Mouse (Mus musculus): ENCODE measurements around the gene Hectd1. TPM values are rescaled to one million over a fixed set of nuclear protein-coding genes. Genes with fewer than 3 reads are reported as not detected.

Gene Hectd1
- total RNA-seq, 2 experiments from 2014 or later, result 79.2 to 97.2 TPM

DNA sequence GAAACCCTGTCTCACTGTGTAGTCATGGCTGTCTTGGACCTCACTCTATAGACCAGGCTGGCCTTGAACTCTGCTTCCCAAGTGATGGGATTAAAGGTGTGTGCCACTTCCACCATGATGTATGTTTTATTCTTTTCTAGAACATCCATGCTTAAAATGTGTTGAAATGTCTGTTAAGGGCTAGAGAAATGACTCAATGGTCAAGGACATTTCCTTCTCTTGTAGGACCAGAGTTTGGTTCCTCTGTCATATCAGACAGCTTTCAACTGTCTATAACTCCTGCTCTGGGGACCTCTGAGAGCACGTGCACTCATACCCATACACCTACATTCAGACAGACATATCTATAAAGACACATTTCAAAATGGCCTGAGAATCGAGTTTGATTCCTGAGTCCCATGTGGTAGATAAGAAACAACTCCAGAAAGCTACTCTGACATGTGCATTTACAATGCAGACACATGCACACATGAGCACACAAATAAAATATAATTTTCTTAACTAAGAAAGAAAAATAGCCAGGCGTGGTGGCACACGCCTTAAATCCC, 9.3 kb downstream of the Hectd1 start:
- no peak for DNase-seq
- intact Hi-C loops (cut with DNase I; ENCODE audit: low total_unique reads), result loop anchor here (10.0 kb wide), 1 partner anchor 75 kb away; no protein-coding TSS in a partner anchor

DNA sequence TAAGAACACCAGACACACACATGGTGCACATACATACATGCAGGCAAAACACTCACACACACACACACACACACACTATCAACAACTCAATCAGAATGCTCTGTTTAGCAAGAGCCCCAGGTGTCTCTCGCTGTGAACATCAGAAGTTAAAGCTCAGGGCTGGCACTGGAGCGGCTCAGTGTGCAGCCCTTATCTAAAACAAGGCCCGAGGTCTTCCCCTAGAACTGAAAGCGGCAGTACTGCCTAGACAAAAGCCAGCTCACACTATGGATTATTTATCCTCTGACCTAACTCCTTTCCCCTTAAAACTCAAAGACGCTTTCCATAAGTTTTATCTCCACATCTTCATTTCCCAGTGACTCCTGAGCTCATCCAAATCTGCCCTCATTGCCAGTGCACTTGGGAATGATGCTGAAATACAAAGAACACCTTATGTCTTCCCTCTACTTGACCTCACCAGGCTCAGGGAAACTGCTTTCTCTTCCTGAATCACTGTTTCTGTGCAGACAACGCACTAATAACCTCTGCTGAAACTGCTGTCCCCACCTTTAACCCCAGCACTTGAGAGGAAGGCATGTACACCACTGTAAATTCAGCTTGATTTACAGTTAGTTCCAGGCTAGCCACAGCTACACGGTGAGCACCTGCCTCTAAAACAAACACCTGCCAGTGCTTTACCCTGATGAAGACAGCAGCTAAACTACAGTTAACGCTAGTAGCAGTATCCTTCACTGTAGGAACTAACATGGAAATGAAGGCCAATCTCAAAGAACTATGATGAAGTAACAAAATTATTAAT, 11.3 kb downstream of the Hectd1 start:
- no peak for DNase-seq
- intact Hi-C loops (cut with DNase I; ENCODE audit: low total_unique reads), result no loop called here

DNA sequence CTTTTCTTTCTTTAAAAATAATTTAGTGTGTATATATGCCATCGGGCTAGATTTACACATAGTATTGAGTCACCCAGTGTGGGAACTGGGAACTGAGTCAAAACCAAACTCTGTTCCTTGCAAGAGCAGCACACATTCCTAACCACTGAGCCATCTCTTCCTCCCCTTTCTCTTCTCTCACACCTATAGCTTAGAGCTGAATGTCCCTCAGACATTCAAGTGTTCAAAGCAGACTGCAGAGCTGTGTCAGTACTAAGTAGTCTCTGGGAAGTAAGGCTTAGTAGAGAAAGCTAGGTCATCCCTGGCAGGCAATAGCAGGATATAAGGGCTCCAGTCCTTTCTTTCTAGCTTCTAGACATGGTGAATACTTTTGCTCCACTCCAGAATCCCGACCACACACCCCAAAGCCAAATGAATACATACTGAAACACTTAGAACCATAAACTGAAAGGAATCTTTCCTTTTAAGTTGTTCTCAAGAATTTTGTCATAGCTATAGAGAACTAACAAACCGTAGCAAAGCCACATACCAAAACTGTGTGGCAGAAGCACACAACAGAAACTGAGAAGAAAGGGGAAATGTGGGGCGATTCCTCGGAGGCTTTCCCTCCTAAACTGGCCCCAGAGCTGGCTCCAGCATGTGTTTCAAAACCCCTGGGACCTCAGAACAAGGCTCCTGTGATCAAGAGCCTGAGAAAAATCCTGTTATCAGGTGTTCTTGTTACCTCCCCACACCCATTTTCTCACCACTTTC, 17.8 kb downstream of the Hectd1 start:
- no peak for DNase-seq
- intact Hi-C loops (cut with DNase I; ENCODE audit: low total_unique reads), result no loop called here

DNA sequence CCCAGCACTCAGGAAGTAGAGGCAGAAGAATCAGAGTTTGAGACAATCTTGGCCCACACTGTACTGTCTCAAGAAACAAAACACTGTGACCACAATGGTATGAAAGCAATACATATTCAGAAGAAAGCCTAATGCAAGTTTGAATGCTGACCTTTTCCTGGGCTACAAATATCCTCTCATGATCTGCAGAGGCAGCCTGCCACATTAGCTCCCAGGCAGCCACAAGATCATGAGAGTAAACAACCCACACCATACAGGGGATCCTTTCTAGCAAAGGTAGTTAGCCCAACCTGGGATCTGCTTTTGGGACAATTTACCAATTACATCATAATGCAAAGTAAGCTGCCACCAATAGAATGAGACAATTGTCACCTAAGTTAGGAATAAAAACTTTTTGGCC, 18.8 kb downstream of the Hectd1 start:
- DNase-seq, result no peak
- intact Hi-C loops (cut with DNase I; ENCODE audit: low total_unique reads), result no loop called here

DNA sequence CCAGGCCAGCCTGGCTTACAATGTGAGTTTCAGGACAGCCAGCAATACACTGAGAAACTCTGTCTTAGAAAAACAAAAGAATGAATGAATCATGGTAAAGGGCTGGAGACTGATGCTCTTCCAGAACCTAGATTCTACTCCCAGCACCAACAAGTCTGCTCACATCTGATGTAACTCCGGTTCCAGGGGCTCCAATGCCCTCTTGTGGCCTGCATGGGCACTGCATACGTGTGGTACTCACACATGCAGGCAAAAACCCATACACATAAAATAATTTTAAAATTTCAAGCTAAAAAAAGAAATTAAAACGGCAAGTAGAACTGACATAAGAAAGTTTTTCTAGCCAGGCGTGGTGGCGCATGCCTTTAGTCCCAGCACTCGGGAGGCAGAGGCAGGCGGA, 44.5 kb downstream of the Hectd1 start:
- intact Hi-C loops (cut with DNase I; ENCODE audit: low total_unique reads), result no loop called here
- DNase-seq, result no peak

DNA sequence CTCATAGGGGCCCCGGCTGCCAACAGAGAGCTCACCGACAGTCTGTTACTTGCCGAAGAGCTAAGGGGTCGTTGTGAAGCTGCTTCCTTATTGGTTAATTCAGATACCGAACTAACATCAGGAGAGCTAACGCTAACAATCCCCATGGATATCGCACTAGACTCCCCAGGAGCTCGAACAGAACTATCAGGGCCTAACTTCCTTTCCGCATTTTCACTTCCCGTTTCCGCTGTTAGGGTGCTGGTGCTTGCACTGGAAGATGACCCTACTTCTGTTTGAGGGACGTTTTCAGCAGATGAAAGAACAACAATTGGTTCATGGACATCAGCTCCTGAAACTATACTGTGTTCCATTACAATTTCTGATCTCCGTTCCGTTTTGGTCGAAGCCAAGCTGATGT, 60.6 kb downstream of the Hectd1 start:
- DNase-seq, result no peak
- intact Hi-C loops (cut with DNase I; ENCODE audit: low total_unique reads), result loop anchor here (10.0 kb wide), 1 partner anchor 374 kb away; no protein-coding TSS in a partner anchor

DNA sequence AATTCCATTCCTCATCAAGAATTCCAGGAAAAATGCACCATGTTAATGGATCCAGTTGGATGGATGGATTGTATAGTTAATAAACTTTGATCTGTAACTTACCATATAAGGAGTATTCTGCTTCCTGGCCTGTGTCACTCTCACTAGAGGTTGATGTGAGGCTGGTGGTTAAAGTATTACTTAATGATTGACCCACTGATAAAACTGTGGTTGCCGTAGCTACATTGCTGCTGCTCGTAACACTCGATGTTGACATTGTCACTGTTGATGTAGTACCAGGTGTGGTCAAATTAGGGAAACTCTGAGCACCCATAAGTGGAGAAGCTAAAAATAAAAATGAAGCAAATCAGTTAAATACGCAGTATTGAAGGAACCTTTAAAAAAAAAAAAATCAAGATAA, 61.9 kb downstream of the Hectd1 start:
- no peak for DNase-seq
- intact Hi-C loops (cut with DNase I; ENCODE audit: low total_unique reads), result loop anchor here (10.0 kb wide), 1 partner anchor 373 kb away; no protein-coding TSS in a partner anchor

DNA sequence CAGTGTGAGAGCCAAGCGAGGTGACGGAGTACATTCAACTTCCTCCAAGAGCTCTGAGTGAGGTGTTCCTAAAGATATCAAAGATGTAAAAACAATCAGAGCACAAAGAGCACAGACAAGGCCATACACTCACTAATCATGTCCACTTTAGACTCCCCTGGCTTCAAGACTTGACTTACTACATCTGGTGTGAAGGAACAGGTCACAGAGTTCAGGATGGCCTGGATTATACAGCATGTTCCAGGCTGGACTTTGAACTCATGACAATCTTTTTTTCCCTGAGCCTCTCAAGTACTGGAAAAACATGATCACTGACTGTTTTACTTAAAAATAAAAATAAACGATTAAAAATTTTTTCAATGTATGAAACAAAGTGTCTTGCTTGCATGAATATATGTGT, 70.0 kb downstream of the Hectd1 start:
- DNase-seq, result no peak
- intact Hi-C loops (cut with DNase I; ENCODE audit: low total_unique reads), result no loop called here

DNA sequence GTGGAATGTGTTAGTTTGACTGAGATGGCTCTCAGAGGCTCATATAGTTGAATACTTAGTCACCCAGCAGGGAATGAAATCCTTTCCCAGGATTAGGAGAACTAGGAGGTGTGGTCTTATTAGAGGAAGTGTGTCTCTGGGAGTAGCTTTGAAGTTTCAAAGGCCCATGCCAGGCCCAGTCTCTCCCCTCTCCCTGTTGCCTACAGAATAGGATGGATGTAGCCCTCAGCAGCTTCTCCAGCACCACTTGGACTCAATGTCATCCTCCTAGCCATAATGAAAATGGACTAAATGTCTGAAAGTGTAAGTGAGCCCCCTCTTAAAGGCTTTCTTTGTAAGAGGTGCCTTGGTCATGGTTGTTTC, 72.8 kb downstream of the Hectd1 start:
- no peak for DNase-seq
- intact Hi-C loops (cut with DNase I; ENCODE audit: low total_unique reads), result no loop called here

DNA sequence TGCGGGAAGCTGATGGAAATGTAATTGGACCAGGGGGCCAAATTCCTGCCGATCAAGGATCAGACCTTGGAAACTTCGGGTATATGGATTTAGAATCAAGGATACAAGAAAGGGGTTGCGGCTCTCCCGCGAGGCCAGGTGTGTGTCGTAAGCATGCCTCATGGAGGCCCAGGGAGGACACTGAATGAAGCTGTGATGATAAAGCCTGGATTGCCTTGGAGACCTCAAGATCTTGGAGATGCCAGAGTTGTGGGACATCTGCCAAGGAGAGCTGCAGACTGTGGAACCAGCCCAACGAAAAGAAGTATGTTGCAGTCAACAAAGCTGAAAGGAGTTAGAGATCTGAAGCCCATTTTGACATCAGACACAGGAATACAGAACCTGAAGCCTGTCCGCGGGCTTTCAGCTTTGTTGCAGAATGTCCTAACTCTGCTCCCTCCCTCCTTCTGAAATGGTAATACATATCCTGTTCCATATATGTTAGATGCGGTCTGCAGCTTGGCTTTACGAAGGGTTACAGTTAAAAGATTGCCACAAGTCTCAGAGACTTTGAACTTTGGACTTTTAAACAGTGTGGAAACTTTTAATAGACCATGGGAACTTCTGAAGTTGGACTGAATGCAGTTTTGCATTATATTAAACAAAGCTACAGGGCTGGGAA, 73.3 kb downstream of the Hectd1 start:
- intact Hi-C loops (cut with DNase I; ENCODE audit: low total_unique reads), result no loop called here
- DNase-seq, result no peak

DNA sequence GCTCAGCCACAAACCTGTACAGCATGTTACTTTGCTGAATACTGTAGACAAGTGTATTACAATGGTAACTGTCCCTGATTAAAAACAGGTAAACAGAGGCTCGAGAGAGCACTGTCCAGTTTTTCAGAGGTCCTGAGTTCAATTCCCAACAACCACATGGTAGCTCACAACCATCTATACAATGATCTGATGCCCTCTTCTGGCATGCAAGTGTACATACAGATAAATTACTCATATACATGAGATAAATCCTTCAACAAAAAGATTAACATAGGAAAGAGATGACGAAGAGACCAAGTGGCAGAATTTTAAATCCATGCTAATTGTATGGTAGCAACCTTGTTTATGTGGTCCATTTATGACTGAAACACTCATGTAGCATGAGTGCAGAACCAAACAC, 82.0 kb downstream of the Hectd1 start:
- intact Hi-C loops (cut with DNase I; ENCODE audit: low total_unique reads), result no loop called here
- no peak for DNase-seq

DNA sequence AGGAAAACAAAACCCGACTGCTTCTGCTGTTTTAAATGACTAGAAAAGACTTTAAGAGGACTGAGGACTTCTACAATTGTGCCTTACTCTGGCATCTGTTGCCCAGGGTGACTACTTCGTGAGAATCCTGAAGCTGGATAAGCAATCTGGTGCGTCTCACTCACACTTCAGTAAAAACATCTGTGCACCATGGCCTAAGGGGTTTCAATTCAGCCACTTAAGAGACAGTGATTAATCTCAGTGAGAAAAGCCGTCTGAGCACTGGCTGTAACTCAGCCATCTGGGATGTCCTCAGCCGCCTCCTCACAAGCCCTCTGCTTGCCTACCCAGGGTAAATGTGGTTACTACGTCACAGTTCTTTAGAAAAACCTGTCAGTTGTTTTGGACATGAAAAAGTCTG, 84.4 kb downstream of the Hectd1 start:
- DNase-seq, result no peak
- intact Hi-C loops (cut with DNase I; ENCODE audit: low total_unique reads), result loop anchor here (5.0 kb wide), 1 partner anchor 83 kb away; no protein-coding TSS in a partner anchor

DNA sequence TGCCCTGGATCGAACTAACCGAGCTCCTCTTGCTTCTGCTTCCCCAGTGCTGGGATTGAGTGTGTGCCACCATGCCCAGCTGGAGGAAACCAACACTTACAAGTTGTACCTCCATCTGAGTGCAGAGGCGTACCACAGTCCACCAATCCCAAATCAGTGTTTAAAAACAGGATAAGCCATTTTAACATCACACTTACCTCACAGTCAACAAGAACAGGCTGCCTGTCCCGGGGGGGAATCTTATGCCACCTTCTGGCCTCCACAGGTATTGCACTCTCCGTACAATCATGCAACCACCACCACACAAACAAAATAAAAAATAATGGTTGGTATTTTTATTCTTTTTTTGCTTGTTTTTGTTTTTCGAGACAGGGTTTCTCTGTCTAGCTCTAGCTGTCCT, 87.6 kb downstream of the Hectd1 start:
- intact Hi-C loops (cut with DNase I; ENCODE audit: low total_unique reads), result loop anchor here (2.0 to 5.0 kb wide), 2 partner anchors 45 to 79 kb away; no protein-coding TSS in a partner anchor
- DNase-seq, result peak; percentile 45

DNA sequence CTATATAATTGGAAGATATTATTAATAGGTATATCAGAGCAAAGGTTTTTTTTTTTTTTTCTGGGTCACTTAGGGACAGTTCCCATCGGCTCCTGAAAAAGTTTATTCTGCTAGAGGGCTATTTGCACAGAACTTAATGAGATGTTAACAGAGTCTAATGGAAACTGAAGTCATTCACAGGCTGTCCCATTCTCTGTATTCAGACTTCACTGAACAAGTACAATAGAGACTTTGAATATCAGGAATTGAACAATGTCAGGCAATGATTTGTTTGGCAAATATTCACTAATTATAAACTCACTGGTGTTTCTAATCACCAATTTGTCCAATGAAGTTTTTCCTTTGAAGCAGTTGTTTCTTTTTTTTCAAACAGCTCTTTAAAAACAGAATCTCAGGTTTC, 92.5 kb downstream of the Hectd1 start:
- intact Hi-C loops (cut with DNase I; ENCODE audit: low total_unique reads), result no loop called here
- no peak for DNase-seq

DNA sequence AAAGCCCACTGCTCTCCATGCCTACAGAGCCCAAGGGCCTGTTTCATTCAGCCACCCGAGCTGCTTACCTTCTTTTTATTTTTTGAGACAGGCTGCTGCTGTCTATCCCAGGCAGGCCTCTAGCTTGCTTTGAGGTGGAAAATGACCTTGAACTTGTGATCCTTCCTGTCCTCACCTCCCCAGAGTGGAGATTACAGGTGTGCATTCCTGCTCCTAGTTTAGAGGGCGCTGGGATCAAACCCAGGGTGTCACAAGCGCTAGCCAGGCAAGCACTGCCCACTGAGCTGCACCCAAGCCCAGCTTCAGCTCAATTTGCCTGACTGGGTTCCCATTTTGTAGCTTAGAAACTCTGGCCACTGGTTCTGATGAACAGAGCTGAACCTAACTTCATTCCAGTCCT, 93.0 kb downstream of the Hectd1 start:
- intact Hi-C loops (cut with DNase I; ENCODE audit: low total_unique reads), result no loop called here
- no peak for DNase-seq

DNA sequence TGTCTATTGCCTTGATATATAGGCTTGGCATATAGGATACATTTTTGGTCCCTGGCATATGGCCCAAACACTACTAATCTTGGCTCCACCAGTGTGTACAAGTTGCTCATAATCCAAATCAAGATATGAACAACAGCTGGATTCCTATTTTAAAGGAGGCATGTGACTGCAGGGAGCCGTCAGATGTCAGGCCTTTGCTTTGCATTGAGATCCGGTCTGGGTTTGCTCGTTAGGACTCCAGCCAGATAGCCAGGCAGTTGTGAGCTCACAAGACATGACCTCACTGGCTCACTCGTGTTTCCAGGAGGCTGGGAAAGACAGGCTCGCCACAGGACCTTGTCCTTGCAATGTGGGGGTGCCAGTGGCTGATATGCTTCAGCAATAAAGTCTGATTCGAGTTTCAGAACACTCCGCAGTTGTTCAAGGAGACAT, 93.5 kb downstream of the Hectd1 start:
- intact Hi-C loops (cut with DNase I; ENCODE audit: low total_unique reads), result no loop called here
- no peak for DNase-seq

DNA sequence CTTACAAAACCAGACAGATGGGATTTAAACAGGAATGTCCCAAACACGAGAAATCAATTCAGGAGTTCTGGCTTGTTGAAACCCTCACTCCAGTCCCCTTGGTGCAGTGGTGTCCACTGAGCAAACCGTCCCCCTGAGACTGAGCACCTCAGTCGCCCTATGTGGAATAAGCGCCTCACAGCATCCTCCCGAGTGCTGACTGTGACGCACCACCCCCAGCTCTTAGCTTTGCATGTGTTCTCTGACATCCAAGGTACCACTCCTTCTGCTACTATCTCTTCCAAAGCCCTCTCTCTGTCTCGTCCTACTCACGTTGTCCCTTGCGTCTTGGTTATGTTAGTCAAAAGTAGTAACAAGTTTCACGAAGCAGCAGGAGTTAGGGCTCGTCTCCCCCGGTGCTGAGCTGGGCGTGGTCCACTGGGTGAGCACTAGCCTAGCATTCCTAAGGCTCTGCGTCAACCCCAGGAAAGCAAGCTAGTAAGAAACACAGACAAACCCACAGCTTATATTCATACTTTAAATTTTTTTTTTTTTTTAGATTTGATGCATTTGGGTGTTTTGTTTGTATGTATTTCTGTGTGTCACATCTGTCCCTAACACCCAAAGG, 94.6 kb downstream of the Hectd1 start:
- intact Hi-C loops (cut with DNase I; ENCODE audit: low total_unique reads), result loop anchor here (5.0 kb wide), 2 partner anchors 37 to 62 kb away; no protein-coding TSS in a partner anchor
- DNase-seq, result no peak

DNA sequence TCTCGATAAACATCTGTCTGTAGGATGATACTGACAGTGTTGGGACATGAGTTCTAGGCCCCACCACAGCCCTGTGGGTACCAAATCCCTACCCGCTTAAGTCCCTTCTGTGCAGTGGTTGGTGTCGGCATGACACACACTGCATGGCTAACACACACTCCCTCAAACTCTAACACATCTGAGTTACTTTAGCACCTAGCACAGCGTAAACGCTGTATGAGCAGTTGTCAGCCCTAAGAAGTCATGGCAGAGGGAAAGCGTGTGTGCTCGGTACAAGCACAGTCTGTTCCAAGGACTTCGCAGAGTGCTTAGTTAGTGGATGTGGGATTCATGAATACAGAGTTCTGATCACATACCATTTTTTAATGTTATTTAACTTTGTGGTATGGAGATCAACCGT, 99.5 kb downstream of the Hectd1 start:
- intact Hi-C loops (cut with DNase I; ENCODE audit: low total_unique reads), result loop anchor here (5.0 kb wide), 2 partner anchors 33 to 58 kb away; no protein-coding TSS in a partner anchor

DNA sequence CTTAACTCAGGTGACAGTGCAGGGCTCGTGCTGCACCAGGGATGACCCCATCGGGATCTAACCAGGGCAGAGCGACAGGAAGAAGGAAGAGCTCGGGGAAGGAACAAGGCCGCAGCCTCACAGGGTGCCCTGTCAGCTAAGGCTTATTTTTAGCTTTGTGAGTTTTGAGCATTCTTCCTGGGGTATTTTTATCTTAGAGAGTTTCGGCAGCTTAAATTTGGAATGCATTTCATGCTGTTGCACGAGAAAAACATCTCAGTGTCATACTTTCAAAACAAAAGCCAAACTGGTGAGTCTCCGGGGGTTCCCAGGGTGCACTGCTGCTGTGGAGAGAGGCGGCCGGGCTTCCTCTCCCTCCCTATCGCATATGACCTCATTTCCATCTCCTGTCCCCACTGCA, 100.3 kb downstream of the Hectd1 start:
- DNase-seq, result peak; percentile 68
- intact Hi-C loops (cut with DNase I; ENCODE audit: low total_unique reads), result no loop called here

More for the DNA sequence above, 99.5 kb downstream of the Hectd1 start:
- no peak for DNase-seq
